Mouse (Mus musculus): Measurements from ENCODE around the gene Ttpal.
A peak's percentile ranks its signal among the peaks of the same experiment; 100 is the strongest.

Ttpal gene

GRCm38 (mm10) chr2:163661371-163661850 is 59.3 kb downstream of the Ttpal start:
- DNase-seq (ENCODE audit: low spot score in 2 of 2), result no peak

- DNase-seq (ENCODE audit: low spot score in 2 of 2), result peak in 1 of 2 experiments; percentile 26
These were observed 60.0 kb downstream of the Ttpal start for GRCm38 (mm10) chr2:163662076-163662475.

- peak; percentile 89 to 92 for DNase-seq (ENCODE audit: low spot score in 2 of 2)
These were observed 60.6 kb downstream of the Ttpal start for GRCm38 (mm10) chr2:163662698-163663221.

- DNase-seq (ENCODE audit: low spot score in 2 of 2), result no peak
These were observed 61.8 kb downstream of the Ttpal start for GRCm38 (mm10) chr2:163663930-163664329.

- no peak for DNase-seq (ENCODE audit: low spot score in 2 of 2)
These were observed 64.9 kb downstream of the Ttpal start for GRCm38 (mm10) chr2:163667045-163667444.

All from spleen, postnatal 36 days (tissue).